Mouse (Mus musculus): Measurements from ENCODE around the gene Flad1.

DNA sequence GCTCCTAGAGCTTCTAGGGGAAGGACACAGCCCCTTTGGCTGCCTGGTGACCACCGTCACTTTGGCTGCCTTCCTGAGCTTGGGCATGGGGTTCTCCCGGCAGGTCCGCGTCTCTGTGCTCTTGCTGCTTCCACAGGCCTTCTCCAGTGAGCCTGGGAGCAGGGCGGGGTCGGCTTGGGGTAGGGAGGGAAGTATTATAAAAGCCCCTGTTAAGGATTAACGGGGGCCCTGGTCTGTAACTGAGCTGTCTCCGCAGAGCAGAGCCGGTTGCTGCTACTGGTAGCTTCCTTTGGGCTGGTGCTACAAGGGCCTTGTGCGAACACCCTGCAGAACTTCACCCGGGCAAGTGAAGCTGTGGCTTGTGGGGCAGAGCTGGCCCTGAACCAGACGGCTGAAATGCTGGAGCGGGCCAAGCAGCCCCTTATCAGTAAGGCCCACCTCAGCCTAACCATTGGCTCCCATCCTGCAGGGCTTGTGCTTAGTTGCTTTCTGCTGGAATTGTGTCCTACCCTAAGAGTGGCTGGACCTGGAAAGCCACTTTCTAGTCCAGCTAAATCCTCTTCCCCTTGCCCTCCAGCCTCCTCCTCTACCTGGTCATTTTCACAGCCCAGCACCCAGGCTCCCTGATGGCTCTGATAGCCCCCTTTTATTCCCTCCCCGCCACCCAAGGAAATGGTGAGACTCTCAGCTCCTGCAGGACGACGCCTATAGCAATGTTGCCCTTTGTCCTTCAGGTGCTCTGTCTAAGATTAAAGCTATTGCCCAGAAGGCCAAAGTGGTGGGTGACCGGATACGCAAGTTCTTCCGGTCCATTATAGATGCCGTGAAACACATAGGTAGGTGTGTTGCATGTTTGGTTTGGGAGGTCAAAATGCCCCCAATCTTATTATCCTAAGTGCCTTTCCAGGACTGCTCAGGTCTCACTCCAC is 45.9 kb downstream of the Flad1 start:
- TF ChIP-seq POLR2A (IDR thresholded peaks at IDR 0.05; ENCODE audit: control insufficient read depth, low read depth, low read length) (no peak), CTCF (IDR thresholded peaks at IDR 0.05; ENCODE audit: control insufficient read depth, insufficient read depth, insufficient replicate concordance, low read depth, low read length) (no peak)
